Mouse (Mus musculus) liver, postnatal 0 days (tissue): Measurements from ENCODE around the gene 1700067K01Rik.

Experiments used
- CTCF ChIP-seq: sonication (generic); IDR thresholded peaks from 2 replicates; pipeline ENCODE4 v1.5.1; 2016; ENCODE audit warnings: antibody characterized with exemption, low read depth
- EP300 ChIP-seq: IDR thresholded peaks from 2 replicates; pipeline ENCODE4 v1.6.1; 2016; ENCODE audit warnings: antibody characterized with exemption, low read depth, mild to moderate bottlenecking

GRCm38 (mm10) chr8:84008362-84008761 is 7.1 kb downstream of the 1700067K01Rik start:
- TF ChIP-seq EP300, result no peak
- peak; percentile 56 for TF ChIP-seq CTCF
